Mouse (Mus musculus): ENCODE measurements around the gene Mapkapk3. TPM values are rescaled to one million over a fixed set of nuclear protein-coding genes. Genes with fewer than 3 reads are reported as not detected.

Mapkapk3 gene
- polyA plus RNA-seq, 1 experiment from 2014 or later, result 5.5 TPM

DNA sequence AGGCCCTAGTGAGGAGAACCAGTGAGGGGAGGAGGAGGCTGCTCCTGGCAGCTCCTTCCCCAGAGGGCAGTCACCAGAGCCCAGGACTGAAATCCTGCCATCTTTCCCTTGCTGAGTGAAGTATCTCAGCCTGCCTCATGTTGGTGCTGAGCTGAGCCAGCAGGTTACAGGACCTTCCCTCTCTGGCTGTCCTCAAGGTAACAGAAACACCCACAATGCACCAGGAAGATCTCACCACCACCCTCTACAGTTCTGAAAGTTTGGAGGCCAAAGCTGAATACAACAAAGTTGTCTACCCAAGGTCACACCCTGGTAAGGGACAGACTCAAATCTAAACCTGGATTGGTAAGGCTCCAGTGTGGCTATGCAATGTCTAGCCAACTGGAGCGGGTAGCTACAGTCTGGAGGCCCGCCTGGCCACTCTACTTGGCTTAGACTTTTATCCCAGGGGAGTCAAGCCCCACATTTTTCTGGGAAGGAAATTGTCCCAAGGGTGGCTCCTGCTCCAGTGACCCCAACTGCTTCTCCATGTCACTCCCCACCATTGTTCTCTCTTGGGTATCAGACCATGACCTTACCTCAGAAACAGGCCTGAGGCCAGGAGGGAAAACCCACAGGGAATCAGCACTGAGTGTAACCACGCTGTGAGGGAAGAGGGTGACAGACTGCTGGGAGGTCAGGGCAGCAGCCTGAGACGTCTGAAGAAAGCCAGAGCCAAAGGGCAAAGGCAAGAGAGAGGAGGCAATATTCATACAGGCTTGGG is 35.3 kb upstream of the Mapkapk3 start:
- H3K4me3 ChIP-seq (replicated peaks), result no peak overlapping the region
- no peaks in the 10 kb centered on the region; the same call in none of the 2 replicates for H3K27me3 ChIP-seq
- H3K27ac ChIP-seq, result no peak overlapping the region
- WGBS, result 66% methylated on average over 4 of the region's 4 CpGs
- H3K36me3 ChIP-seq, result peaks cover 12% of the 10 kb centered on the region
- ATAC-seq (ENCODE audit: insufficient number of reproducible peaks, insufficient read depth, low FRiP score, low TSS enrichment, low read depth), result no peak
- no peaks in the 10 kb centered on the region for H3K9me3 ChIP-seq
- H3K4me1 ChIP-seq (replicated peaks), result no peaks in the 10 kb centered on the region
- H3K4me2 ChIP-seq, result no peak overlapping the region
- H3K9ac ChIP-seq (replicated peaks), result no peak overlapping the region

DNA sequence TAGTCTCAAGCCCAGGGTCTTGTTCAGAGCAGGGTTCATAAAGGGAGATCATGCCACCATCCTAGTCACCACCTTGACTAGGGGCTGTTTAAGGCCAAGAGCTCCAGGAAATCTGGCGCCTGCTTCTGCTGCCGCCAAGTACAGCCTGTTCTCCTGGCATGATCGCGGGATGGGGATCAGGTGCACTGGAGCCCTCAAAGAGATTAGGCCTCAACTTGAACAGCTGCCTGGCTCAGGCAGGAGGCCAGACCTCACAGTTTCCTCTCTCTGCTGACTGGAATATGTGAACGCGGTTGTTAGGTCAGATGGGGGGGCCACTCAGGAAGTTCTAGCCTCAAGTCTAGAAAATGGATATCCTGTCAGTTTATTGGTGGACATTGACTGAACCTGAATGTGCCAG is 33.9 kb upstream of the Mapkapk3 start:
- Histone ChIP-seq H3K4me3 (replicated peaks) (no peak overlapping the region), H3K4me2 (no peak overlapping the region), H3K27me3 (no peaks in the 10 kb centered on the region; the same call in none of the 2 replicates), H3K27ac (no peak overlapping the region), H3K9ac (replicated peaks) (no peak overlapping the region), H3K4me1 (replicated peaks) (no peaks in the 10 kb centered on the region), H3K36me3 (peaks cover 9% of the 10 kb centered on the region), H3K9me3 (no peaks in the 10 kb centered on the region)
- WGBS, result 81% methylated on average over 6 of the region's 6 CpGs
- no peak for ATAC-seq (ENCODE audit: insufficient number of reproducible peaks, insufficient read depth, low FRiP score, low TSS enrichment, low read depth)

DNA sequence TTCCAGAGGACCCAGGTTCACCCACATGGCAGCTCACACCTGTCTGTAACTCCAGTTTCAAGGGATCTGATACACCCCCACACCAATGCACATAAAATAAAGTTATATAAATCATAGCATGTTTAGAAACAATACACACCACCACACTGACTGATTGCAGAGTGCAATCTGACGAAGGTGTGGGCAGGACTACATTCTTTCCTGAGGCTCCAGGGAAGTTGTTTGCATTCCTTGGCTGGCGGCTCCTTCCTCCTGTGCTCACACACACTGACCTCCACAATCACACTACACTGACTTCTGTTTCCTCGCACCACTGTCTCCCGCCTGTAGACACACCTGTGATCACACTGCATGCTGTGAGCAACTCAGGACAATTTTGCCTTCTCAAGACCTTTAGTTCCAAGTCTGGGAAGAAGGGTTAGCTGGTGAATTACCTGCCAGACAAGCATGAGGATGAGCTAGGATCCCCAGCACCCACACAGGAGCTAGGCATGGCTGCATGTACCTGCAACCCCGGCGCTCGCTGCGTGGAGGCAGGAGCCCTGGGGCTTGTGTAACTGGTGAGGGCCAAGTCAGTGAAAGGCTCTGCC is 32.9 kb upstream of the Mapkapk3 start:
- no peak overlapping the region for H3K4me2 ChIP-seq
- H3K36me3 ChIP-seq, result no peaks in the 10 kb centered on the region; the same call in 1 of the 2 replicates
- ATAC-seq (ENCODE audit: insufficient number of reproducible peaks, insufficient read depth, low FRiP score, low TSS enrichment, low read depth), result no peak
- no peak overlapping the region for H3K4me3 ChIP-seq (replicated peaks)
- 74% methylated on average over 8 of the region's 8 CpGs for WGBS
- H3K27me3 ChIP-seq, result no peaks in the 10 kb centered on the region; the same call in none of the 2 replicates
- H3K27ac ChIP-seq, result no peak overlapping the region
- no peaks in the 10 kb centered on the region for H3K4me1 ChIP-seq (replicated peaks)
- H3K9ac ChIP-seq (replicated peaks), result no peak overlapping the region
- H3K9me3 ChIP-seq, result no peaks in the 10 kb centered on the region

DNA sequence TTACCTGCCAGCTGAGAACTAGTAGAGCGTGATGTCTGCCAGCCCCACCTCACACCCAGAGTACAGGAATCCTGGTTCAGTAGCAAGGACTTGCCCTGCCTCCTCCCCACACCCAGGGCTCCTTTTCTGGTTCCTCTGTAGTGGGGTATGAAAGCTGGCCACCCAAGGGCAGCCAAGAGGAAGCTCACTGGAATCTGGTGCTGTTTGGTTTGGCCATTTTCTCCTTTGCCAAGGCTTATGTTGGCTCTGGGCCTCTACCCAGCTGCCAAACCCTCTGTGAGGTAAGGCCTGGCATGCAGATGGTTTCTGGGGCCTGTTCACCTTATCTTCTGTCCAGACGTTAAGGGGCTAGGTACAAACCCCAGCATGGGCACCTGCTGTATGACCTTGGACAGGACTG is 26.1 kb upstream of the Mapkapk3 start:
- Histone ChIP-seq H3K27me3 (no peaks in the 10 kb centered on the region; the same call in 1 of the 2 replicates), H3K9me3 (no peaks in the 10 kb centered on the region), H3K4me3 (replicated peaks) (no peak overlapping the region), H3K36me3 (no peaks in the 10 kb centered on the region), H3K4me2 (no peak overlapping the region), H3K4me1 (replicated peaks) (no peaks in the 10 kb centered on the region), H3K27ac (no peak overlapping the region), H3K9ac (replicated peaks) (no peak overlapping the region)
- WGBS, result 74% methylated on average over 2 of the region's 2 CpGs
- no peak for ATAC-seq (ENCODE audit: insufficient number of reproducible peaks, insufficient read depth, low FRiP score, low TSS enrichment, low read depth)

DNA sequence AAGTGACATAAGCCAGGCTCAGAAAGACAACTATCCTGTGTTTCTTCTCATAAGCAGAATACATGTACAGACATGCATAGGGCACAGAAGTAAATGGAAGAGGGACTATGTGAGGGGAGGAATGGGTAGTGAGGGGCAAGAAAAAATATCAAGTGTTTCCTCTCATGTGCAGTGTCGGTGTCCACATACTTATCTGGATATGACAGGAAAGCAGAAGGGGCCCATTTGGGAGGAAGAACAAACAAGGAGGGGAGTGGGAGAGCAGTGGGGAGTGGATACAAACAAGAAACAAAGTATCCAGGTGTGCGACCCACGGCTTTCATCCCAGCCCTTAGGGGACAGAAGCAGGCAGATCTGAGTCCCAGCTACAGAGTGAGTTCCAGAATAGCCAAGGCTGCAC is 24.2 kb upstream of the Mapkapk3 start:
- Histone ChIP-seq H3K27ac (no peak overlapping the region), H3K36me3 (no peaks in the 10 kb centered on the region), H3K9ac (replicated peaks) (no peak overlapping the region), H3K4me3 (replicated peaks) (no peak overlapping the region), H3K9me3 (no peaks in the 10 kb centered on the region), H3K4me2 (no peak overlapping the region), H3K4me1 (replicated peaks) (no peaks in the 10 kb centered on the region), H3K27me3 (no peaks in the 10 kb centered on the region; the same call in 1 of the 2 replicates)
- no peak for ATAC-seq (ENCODE audit: insufficient number of reproducible peaks, insufficient read depth, low FRiP score, low TSS enrichment, low read depth)
- WGBS, result 82% methylated on average over 3 of the region's 3 CpGs

DNA sequence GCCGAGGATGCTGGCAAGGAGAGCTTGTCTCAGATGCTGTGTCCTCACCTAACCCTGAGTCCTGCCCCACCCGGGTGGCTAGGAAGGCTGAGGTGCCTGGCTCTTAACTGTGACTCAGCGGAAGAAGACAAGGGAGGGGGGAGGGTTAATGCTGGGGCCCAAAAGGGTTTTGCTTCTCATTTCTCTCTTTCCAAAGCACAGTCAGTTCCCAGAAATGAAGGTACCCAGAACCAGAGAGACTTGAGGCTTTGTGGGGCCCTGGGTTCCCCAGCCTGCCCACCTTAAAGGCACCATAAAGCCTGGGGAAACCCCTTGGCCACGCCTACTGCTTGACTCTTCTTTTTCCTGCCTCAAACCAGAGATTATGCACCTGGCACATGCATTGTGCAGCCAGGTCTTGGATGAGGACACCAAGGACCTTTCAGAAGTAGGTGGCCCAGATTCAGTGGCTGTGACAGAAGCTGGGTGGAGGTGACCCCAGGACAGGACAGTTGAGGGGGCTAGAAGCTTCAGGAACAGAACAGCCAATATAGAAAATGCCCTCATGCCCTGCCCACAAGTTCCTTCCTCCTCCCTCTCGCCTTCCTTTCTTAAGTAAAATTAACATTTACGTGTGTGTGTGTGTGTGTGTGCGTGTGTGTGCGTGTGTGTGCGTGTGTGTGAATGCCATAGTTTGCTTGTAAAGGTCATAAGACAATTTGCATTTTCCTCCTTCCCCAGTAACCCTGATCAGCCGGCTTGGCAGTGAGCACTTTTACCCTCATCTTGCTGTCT is 23.3 kb upstream of the Mapkapk3 start:
- no peak overlapping the region for H3K4me2 ChIP-seq
- 71% methylated on average over 10 of the region's 10 CpGs for WGBS
- H3K4me3 ChIP-seq (replicated peaks), result no peak overlapping the region
- ATAC-seq (ENCODE audit: insufficient number of reproducible peaks, insufficient read depth, low FRiP score, low TSS enrichment, low read depth), result no peak
- H3K9ac ChIP-seq (replicated peaks), result no peak overlapping the region
- no peaks in the 10 kb centered on the region for H3K4me1 ChIP-seq (replicated peaks)
- H3K27ac ChIP-seq, result no peak overlapping the region
- H3K27me3 ChIP-seq, result no peaks in the 10 kb centered on the region; the same call in 1 of the 2 replicates
- H3K9me3 ChIP-seq, result no peaks in the 10 kb centered on the region
- no peaks in the 10 kb centered on the region for H3K36me3 ChIP-seq

DNA sequence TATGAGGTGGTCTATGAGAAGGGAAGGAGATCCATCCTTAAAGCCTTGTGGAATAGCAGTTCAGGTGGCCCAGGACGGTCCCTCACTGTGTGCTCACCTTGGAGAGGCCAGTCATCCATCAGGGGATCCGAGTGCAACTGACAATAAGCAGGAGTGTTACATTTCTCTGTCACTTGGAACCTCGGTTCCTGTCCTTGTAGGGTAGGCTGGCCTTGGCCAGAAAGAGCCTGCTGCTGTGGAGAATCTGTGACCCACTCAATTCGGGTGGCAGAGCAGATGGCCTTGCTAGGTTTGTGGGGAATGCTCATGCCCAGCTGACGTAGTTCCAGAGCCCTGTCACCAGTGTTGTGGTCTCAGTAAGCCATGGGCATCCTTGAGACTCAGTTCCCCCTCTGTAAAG is 19.9 kb upstream of the Mapkapk3 start:
- ATAC-seq (ENCODE audit: insufficient number of reproducible peaks, insufficient read depth, low FRiP score, low TSS enrichment, low read depth), result no peak
- Histone ChIP-seq H3K9ac (replicated peaks) (no peak overlapping the region), H3K4me2 (no peak overlapping the region), H3K4me3 (replicated peaks) (no peak overlapping the region), H3K27ac (no peak overlapping the region), H3K36me3 (no peaks in the 10 kb centered on the region), H3K4me1 (replicated peaks) (peaks cover 3% of the 10 kb centered on the region; the same call in 1 of the 2 replicates), H3K9me3 (no peaks in the 10 kb centered on the region), H3K27me3 (no peaks in the 10 kb centered on the region; the same call in 1 of the 2 replicates)
- WGBS, result 70% methylated on average over 5 of the region's 5 CpGs

DNA sequence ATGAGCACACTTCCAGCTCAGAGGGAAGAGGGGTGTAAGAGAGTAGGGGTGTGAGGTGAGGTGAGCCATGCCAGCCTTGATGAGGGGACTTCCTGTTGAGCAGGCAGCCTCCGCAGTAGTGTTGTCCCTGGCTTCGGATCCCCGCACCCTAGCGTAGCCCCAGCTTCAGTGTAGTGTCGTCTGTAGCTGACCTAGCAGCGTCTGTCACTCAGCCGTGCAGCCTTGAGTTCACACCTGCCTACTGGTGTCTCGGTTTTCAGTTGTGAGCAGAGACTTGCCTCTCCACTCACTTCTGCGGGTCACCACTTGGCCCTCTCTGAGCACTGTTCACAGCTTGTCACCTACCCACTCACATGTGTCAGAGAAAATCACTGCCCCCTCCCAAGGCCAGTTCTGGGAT is 19.5 kb upstream of the Mapkapk3 start:
- no peak for ATAC-seq (ENCODE audit: insufficient number of reproducible peaks, insufficient read depth, low FRiP score, low TSS enrichment, low read depth)

DNA sequence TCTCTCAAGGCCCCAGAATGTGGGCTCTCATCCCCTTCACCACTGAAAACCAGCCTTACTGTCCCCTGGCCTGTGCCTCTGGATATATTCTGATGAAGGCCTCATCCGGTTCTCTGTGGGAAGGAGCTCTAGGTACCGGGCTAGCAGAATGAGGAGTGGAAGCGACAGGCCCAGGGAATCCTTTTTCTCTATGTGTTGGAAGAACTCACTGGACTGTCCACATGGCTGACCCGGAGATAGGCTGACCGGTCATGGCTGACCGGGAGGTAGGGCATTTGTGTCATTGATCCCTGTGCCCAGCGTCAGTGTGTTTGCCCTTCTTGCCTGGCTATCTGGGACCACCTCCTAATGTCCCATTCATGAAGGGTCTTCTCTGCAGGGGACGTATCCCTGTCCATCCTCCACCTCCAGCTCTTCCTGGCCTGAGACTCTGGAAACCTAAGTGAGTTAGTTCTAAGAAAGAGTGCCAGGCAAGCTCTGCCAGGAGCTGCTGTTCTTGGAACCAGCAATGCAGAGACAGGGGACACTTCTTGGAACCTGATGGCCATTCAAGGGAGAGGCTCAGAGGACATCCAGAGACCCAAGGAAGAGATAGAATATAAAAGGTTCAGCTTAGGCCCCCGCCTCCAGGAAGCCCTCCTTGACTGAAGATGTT is 18.8 kb upstream of the Mapkapk3 start:
- no peak overlapping the region for H3K9ac ChIP-seq (replicated peaks)
- H3K27me3 ChIP-seq, result no peaks in the 10 kb centered on the region; the same call in 1 of the 2 replicates
- ATAC-seq (ENCODE audit: insufficient number of reproducible peaks, insufficient read depth, low FRiP score, low TSS enrichment, low read depth), result no peak
- H3K4me3 ChIP-seq (replicated peaks), result no peak overlapping the region
- WGBS, result 87% methylated on average over 9 of the region's 9 CpGs
- no peak overlapping the region for H3K4me2 ChIP-seq
- peaks cover 3% of the 10 kb centered on the region; the same call in 1 of the 2 replicates for H3K4me1 ChIP-seq (replicated peaks)
- peak overlapping the region; percentile 2; the same call in 1 of the 2 replicates for H3K27ac ChIP-seq
- H3K36me3 ChIP-seq, result no peaks in the 10 kb centered on the region
- H3K9me3 ChIP-seq, result no peaks in the 10 kb centered on the region

More for the DNA sequence above, 19.5 kb upstream of the Mapkapk3 start:
- no peak overlapping the region for H3K4me2 ChIP-seq
- no peaks in the 10 kb centered on the region for H3K9me3 ChIP-seq
- 56% methylated on average over 9 of the region's 9 CpGs for WGBS
- H3K4me1 ChIP-seq (replicated peaks), result peaks cover 3% of the 10 kb centered on the region; the same call in 1 of the 2 replicates
- no peaks in the 10 kb centered on the region for H3K36me3 ChIP-seq
- no peak overlapping the region for H3K27ac ChIP-seq
- no peaks in the 10 kb centered on the region; the same call in 1 of the 2 replicates for H3K27me3 ChIP-seq
- no peak overlapping the region for H3K9ac ChIP-seq (replicated peaks)
- H3K4me3 ChIP-seq (replicated peaks), result no peak overlapping the region

DNA sequence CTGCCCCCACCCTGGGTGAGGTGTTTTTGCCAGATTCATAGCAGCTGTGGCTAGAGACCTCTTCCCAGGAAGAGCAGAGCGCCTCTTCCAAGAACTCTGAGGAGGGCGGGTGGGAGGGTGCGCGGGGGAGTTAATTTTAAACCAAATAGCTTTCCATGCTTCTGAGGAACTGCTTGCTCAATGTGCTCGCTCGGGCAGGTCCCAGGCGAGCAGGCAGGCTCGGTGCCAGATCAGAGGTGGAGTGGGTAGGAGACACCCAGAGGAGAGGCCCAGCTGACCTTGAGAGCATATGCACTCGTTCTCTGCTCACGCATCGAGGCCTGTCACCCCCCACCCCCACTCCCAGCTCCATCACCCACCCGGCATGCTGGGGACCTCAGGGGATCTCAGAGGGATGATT is 18.2 kb upstream of the Mapkapk3 start:
- no peak for ATAC-seq (ENCODE audit: insufficient number of reproducible peaks, insufficient read depth, low FRiP score, low TSS enrichment, low read depth)
- H3K9me3 ChIP-seq, result no peaks in the 10 kb centered on the region
- peak overlapping the region; percentile 2; the same call in 1 of the 2 replicates for H3K27ac ChIP-seq
- 71% methylated on average over 12 of the region's 12 CpGs for WGBS
- no peak overlapping the region for H3K9ac ChIP-seq (replicated peaks)
- H3K4me1 ChIP-seq (replicated peaks), result peaks cover 3% of the 10 kb centered on the region; the same call in 1 of the 2 replicates
- H3K4me3 ChIP-seq (replicated peaks), result no peak overlapping the region
- H3K36me3 ChIP-seq, result no peaks in the 10 kb centered on the region
- no peak overlapping the region for H3K4me2 ChIP-seq
- no peaks in the 10 kb centered on the region; the same call in 1 of the 2 replicates for H3K27me3 ChIP-seq

All from limb, embryonic 12.5 days (tissue).